Mouse (Mus musculus) spleen, adult 2 months (tissue): ENCODE measurements around the gene Snx19. TPM values are rescaled to one million over a fixed set of nuclear protein-coding genes. Genes with fewer than 3 reads are reported as not detected.

Experiments
- DNase-seq, 2 experiments: peaks; one replicate each; pipeline versions ENCODE4 v3.0.0 to v3.0.0-alpha.2; 2012 to 2021; ENCODE audit warnings: low spot score in 2 of 2, low read depth in 1 of 2
- H3K27ac ChIP-seq: fragments of 200-500 bp; 2 replicates; pipeline ENCODE4 v1.5.1; 2012; ENCODE audit warnings: low read length, inconsistent platforms; ENCODE audit not compliant: insufficient read depth
- H3K27me3 ChIP-seq: fragments of 200-500 bp; 2 replicates; pipeline ENCODE4 v1.6.1; 2012; ENCODE audit warnings: mild to moderate bottlenecking, moderate library complexity, low read length, inconsistent platforms; ENCODE audit not compliant: control insufficient read depth, insufficient read depth
- H3K36me3 ChIP-seq: fragments of 200-500 bp; 2 replicates; pipeline ENCODE4 v1.6.1; 2012; ENCODE audit warnings: mild to moderate bottlenecking, low read length, inconsistent platforms; ENCODE audit not compliant: control insufficient read depth, insufficient read depth
- H3K4me1 ChIP-seq: fragments of 200-500 bp; 2 replicates; pipeline ENCODE4 v1.6.1; 2011; ENCODE audit warnings: inconsistent platforms; ENCODE audit not compliant: control insufficient read depth, insufficient read depth, insufficient read length
- H3K4me3 ChIP-seq: fragments of 200-500 bp; 2 replicates; pipeline ENCODE4 v1.5.1; 2011; ENCODE audit warnings: mild to moderate bottlenecking, inconsistent platforms; ENCODE audit not compliant: insufficient read depth, insufficient read length; ENCODE audit errors: extremely low read depth
- CTCF ChIP-seq: fragments of 200-500 bp; IDR thresholded peaks from 2 replicates; pipeline ENCODE4 v1.5.1; 2011; ENCODE audit warnings: mild to moderate bottlenecking, inconsistent platforms; ENCODE audit not compliant: insufficient read depth, insufficient read length, insufficient replicate concordance; ENCODE audit errors: extremely low read depth
- POLR2A ChIP-seq: fragments of 200-500 bp; IDR thresholded peaks from 2 replicates; pipeline ENCODE4 v1.6.1; 2011; ENCODE audit warnings: low read depth, low read length, inconsistent platforms
- WGBS: fragments of 180-500 bp; shearing (Covaris S2); methylation state at CpG from one replicate; pipeline ENCODE4 v1.1.7; 2018; 5-methylcytosine and 5-hydroxymethylcytosine counted together
- polyA plus RNA-seq: library from polyadenylated mRNA; depleted of rRNA; stranded (reverse); fragments of >200 nt; gene quantifications from 2 replicates; pipeline ENCODE4 v1.2.3, GENCODE M21; 2012; rRNA removed

Snx19 gene
- 6.8 and 7.0 TPM in 2 replicates for polyA plus RNA-seq

DNA sequence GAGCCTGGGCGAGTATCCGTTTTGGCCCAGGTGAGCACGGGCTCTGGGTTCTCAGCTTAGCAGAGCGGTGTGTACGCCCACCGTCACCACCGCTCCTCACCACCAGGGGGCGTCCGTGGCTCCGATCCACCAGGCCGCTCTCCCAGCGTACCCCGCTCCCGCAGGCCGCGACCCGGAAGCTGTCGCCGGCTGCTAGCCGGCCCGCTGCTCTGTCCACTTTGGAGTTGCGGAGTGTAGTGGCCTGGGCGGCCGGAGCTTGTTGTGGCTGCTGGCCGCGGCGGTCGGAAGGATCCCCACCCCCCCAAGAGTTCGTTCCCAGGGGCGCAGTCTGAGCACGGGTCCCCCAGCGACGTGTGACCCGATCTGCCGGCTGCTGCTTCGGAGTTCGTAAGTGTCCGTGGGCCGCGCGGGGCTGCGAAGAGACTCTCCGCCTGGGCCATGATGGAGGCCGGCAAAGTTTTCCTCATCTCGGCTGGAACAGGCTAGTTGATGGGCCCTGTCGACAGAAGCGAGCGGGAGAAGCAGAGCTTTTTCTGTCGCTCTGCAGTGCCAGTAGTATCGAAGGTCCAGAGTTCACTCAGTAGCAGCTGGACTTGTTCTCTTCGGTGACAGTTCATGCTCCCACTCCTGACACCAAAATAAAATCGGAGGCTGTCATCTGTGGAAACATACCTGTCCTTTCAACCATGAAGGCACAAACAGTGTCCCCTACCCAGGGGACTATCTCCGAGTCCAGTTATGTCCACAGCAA, at the start of gene Snx19:
Gene Snx19 (plus strand): TSS at position 227 of the 751 bp plus-strand sequence.
- peak; percentile 66 to 91 for DNase-seq
- H3K36me3 ChIP-seq: peaks cover under 1% of the 10 kb centered on the region
- no peaks in the 10 kb centered on the region for H3K27me3 ChIP-seq
- H3K27ac ChIP-seq: no peak within 1 kb of the TSS
- H3K4me3 ChIP-seq: peak within 1 kb of the TSS; percentile 79
- peak; percentile 98 for TF ChIP-seq CTCF
- peak; percentile 27; the same call in 1 of the 2 replicates for TF ChIP-seq POLR2A
- 4% methylated on average over 53 of the region's 53 CpGs for WGBS
- H3K4me1 ChIP-seq: peaks cover 7% of the 10 kb centered on the region; the same call in 1 of the 2 replicates

DNA sequence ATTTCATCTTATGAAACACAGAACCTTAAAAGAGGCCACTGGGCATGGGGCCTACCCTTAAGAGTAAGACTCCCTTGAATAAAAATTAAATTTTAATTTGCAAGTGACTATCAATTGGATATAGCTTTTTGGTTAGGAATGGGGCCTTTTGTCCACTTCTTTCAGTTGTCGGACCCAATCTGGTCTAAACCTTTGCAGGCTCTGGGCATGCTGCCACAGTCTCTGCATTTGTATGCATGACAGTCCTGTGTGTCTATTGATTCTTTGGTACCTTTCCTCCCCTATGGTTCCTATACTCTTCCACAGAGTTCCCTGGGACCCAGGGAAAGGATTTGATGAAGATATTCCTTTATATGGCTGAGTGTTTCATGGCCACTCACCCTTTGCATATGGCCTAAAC, 26.1 kb upstream of the Snx19 start:
- WGBS: 94% methylated on average over 1 of the region's 1 CpGs
- TF ChIP-seq POLR2A: no peak
- TF ChIP-seq CTCF: no peak
- H3K27ac ChIP-seq: no peak overlapping the region

DNA sequence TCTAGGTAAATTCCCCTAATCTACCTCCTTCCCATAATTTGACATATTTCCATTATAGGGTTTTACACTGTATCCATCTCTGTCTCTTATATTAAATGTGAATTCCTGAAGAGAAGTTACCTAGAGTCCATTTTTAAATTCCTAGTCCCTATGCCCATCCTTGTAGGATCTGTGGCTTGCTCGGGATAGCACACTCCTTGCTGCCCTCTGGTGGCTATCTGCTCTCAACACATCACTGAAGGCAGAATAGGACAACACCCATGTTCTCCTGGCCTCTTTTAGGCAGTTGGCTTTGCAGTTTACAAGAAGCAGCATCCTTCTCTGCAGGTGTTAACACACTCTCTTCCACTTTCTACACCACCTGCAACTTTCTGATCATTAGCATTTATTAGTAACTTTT, 4.0 kb upstream of the Snx19 start:
- H3K4me1 ChIP-seq: peaks cover 6% of the 10 kb centered on the region; the same call in 1 of the 2 replicates
- no peak for DNase-seq
- H3K4me3 ChIP-seq: no peak overlapping the region
- 8% methylated on average over 1 of the region's 1 CpGs for WGBS
- no peak for TF ChIP-seq POLR2A
- TF ChIP-seq CTCF: peak; percentile 43; the same call in 1 of the 2 replicates
- no peak overlapping the region for H3K27ac ChIP-seq
- H3K27me3 ChIP-seq: no peaks in the 10 kb centered on the region
- no peaks in the 10 kb centered on the region for H3K36me3 ChIP-seq

More for the DNA sequence above, 26.1 kb upstream of the Snx19 start:
- no peak for DNase-seq
- Histone ChIP-seq H3K27me3 (no peaks in the 10 kb centered on the region), H3K4me1 (no peaks in the 10 kb centered on the region), H3K36me3 (no peaks in the 10 kb centered on the region), H3K4me3 (no peak overlapping the region)

DNA sequence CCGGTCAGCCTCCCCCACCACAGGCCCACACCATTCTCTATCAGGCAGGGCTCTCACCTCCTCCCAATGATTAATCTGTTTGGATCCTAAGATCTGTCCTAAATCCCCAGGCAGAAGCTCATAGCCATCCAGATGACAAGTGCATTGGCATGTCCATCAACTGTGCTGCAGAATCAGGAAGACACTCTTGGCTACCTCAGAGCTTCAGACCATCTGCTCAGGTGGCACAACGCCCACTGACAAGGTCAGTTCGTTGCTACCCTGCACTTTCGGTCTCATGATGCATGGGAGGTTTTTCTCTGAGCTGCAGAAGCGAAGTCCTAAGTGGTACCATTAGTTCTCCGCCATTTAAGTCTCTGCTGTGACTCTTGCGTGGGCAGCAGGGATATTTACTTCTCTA, 1.7 kb upstream of the Snx19 start:
- 87% methylated on average over 7 of the region's 7 CpGs for WGBS
- DNase-seq: no peak
- TF ChIP-seq POLR2A: no peak
- TF ChIP-seq CTCF: no peak
- H3K27me3 ChIP-seq: no peaks in the 10 kb centered on the region
- peaks cover 7% of the 10 kb centered on the region; the same call in 1 of the 2 replicates for H3K4me1 ChIP-seq
- H3K27ac ChIP-seq: no peak overlapping the region
- no peak overlapping the region for H3K4me3 ChIP-seq
- H3K36me3 ChIP-seq: no peaks in the 10 kb centered on the region

DNA sequence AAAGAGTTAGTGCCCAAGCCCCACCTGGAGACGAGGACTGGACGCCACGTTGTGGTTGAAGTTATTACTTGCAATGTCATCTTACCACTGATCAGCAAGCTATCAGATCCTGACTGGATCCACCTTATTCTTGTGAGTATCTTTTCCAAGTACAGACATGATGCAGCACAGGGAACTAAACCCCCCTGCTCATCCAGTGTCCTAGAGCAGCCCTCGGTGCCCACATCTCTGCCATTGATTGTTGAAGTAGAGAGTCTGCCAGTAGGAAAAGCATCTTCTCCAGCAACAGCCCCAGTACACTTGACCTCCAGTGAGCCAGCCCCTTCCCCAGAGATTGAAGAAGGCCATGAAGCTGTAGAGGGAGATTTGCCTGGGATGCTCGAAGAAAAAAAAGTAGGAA, 1.3 kb downstream of the Snx19 start:
- Histone ChIP-seq H3K4me1 (peaks cover 7% of the 10 kb centered on the region; the same call in 1 of the 2 replicates), H3K36me3 (peaks cover 11% of the 10 kb centered on the region), H3K27me3 (no peaks in the 10 kb centered on the region), H3K4me3 (no peak overlapping the region), H3K27ac (no peak overlapping the region)
- TF ChIP-seq POLR2A (no peak), CTCF (no peak)
- WGBS: 91% methylated on average over 5 of the region's 5 CpGs
- DNase-seq: no peak

DNA sequence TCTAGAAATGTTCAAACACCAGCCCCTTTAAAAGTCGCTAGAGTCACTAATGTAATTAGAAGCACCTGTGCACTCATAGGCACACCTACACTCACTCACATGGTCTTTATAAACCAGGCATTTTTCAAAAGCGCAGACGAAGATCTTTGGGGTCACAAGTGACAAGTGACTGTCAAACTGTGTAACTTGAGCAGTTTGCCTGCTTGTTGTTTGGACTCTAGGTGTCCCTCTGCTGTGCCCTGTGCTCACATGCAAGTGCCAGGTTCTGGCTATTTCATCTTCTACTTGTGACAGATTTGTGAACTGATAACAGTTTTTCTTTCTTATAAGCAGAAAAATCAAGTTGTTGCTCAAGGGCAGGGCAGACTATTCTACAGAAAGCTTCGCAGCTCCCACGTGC, 3.5 kb downstream of the Snx19 start:
- no peak for DNase-seq
- H3K27ac ChIP-seq: no peak overlapping the region
- WGBS: 91% methylated on average over 5 of the region's 5 CpGs
- no peak overlapping the region for H3K4me3 ChIP-seq
- H3K36me3 ChIP-seq: peaks cover 19% of the 10 kb centered on the region
- no peak for TF ChIP-seq POLR2A
- no peak for TF ChIP-seq CTCF
- no peaks in the 10 kb centered on the region for H3K27me3 ChIP-seq
- H3K4me1 ChIP-seq: peaks cover 7% of the 10 kb centered on the region; the same call in 1 of the 2 replicates

DNA sequence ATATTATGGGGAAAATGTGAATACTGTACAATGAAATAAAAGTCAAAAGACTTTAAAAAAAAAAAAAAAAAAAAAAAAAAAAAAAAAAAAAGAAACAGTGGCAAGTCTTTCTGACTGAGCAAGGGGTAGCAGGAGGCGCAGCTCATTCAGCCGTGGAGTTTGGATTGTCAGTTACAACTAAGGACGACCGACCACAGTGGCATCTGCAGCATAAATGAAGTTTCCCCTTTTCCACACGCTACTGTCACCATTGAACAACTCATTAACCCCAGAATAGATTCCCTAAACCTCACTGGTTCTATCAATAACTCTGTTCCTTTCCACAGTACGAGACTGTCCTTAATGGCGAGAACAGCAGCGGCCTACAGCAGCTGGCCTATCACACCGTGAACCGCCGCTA, 5.0 kb downstream of the Snx19 start:
- Histone ChIP-seq H3K27me3 (no peaks in the 10 kb centered on the region), H3K4me3 (no peak overlapping the region), H3K27ac (no peak overlapping the region), H3K36me3 (peaks cover 26% of the 10 kb centered on the region), H3K4me1 (peaks cover 7% of the 10 kb centered on the region; the same call in 1 of the 2 replicates)
- 92% methylated on average over 11 of the region's 11 CpGs for WGBS
- no peak for DNase-seq
- TF ChIP-seq CTCF (no peak), POLR2A (no peak)
